ENCODE assay signal across 8 mouse cellular contexts in the genomic region with DNA sequence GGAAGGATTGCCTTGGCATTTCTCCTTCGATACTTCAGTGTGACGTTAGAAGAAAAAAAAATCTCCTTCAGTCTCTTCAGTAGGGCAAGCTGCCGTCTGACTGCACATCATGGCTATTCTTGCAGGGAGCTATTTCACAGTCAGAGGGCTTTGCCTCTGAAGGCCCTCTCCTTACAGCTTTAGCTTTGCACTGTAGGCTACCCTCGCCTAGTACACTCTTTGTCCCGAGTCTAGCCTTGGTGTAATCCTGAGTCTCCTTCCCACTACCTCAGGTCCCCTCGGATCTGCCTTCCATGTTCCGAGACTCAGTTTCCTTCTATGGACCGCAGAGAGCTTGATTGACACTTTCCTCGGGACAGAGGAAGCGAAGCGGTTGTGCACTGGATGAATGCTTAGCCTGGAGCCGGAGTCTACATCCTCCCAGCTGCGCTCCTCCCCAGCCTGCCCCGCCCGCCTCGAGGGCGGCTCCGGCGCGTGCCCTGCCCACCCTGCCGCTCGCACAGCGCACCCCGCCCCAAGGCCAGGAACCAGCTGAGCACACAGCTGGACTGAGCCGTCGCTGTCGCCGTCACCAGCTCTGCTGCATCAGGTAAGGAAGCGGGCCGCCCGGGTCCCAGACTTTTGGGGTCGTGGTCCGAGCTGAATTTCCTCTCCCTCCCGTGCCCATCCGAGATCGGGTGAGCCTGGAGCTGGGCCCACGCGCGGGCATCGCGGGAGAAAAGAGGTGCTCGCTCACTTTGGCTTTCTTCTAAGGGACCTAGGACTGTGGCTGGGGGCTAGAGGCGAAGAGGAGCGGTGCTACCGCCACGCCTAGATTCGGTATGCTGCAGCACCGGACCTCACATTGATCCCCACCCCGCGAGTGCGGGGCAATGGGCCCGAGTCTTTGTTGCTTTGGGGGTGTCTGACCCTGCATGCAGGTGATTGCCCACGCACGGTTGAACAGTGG. TPM values are rescaled to one million over a fixed set of nuclear protein-coding genes. Genes with fewer than 3 reads are reported as not detected.
A peak's percentile ranks its signal among the peaks of the same experiment; 100 is the strongest.
DNase-seq lines count a peak whose midpoint lies in the region; ATAC-seq and TF ChIP-seq lines count a peak whose summit lies in the region.

Gene Gsn, plus strand, starts transcription at position 496 of the 949 bp plus-strand sequence.

- H3K4me3 ChIP-seq in heart, embryonic 15.5 days: peak within 1 kb of the TSS; percentile 76
- H3K4me3 ChIP-seq in liver, embryonic 16.5 days (ENCODE audit: low read depth, low read length): peak within 1 kb of the TSS; percentile 61
- peak within 1 kb of the TSS; percentile 49 for H3K4me3 ChIP-seq in neural tube, embryonic 12.5 days
- H3K4me3 ChIP-seq in testis, adult 2 months (ENCODE audit: control insufficient read depth, low read depth, low read length): peak within 1 kb of the TSS; percentile 61

- peaks cover 46% of the 10 kb centered on the region for H3K4me1 ChIP-seq in heart, embryonic 15.5 days (replicated peaks)
- H3K4me1 ChIP-seq in liver, embryonic 16.5 days (ENCODE audit: control insufficient read depth, low read depth, low read length): peaks cover 13% of the 10 kb centered on the region
- H3K4me1 ChIP-seq in neural tube, embryonic 12.5 days: peaks cover 9% of the 10 kb centered on the region; the same call in 1 of the 2 replicates
- peaks cover 14% of the 10 kb centered on the region for H3K4me1 ChIP-seq in testis, adult 2 months (ENCODE audit: control insufficient read depth, insufficient read depth, low read length)

- peak within 1 kb of the TSS; percentile 87 for H3K4me2 ChIP-seq in heart, embryonic 15.5 days
- H3K4me2 ChIP-seq in liver, embryonic 16.5 days (ENCODE audit: low read depth, low read length): peak within 1 kb of the TSS; percentile 80
- peak within 1 kb of the TSS; percentile 90 for H3K4me2 ChIP-seq in neural tube, embryonic 12.5 days (replicated peaks)

- H3K27me3 ChIP-seq in heart, embryonic 15.5 days: no peaks in the 10 kb centered on the region
- peaks cover 19% of the 10 kb centered on the region; the same call in 1 of the 2 replicates for H3K27me3 ChIP-seq in liver, embryonic 16.5 days (ENCODE audit: control insufficient read depth, insufficient read depth, low read depth, low read length)
- peaks cover 29% of the 10 kb centered on the region for H3K27me3 ChIP-seq in neural tube, embryonic 12.5 days (replicated peaks)
- no peaks in the 10 kb centered on the region; the same call in 1 of the 2 replicates for H3K27me3 ChIP-seq in testis, adult 2 months (ENCODE audit: control insufficient read depth, insufficient read depth, low read length)

- no peaks in the 10 kb centered on the region for H3K36me3 ChIP-seq in heart, embryonic 15.5 days
- H3K36me3 ChIP-seq in liver, embryonic 16.5 days (ENCODE audit: control insufficient read depth, insufficient read depth): no peaks in the 10 kb centered on the region
- no peaks in the 10 kb centered on the region for H3K36me3 ChIP-seq in neural tube, embryonic 12.5 days
- H3K36me3 ChIP-seq in testis, adult 2 months (ENCODE audit: control insufficient read depth, insufficient read depth, low read length): no peaks in the 10 kb centered on the region

- H3K9ac ChIP-seq in heart, embryonic 15.5 days: peak within 1 kb of the TSS; percentile 76
- peak within 1 kb of the TSS; percentile 59 for H3K9ac ChIP-seq in liver, embryonic 16.5 days (ENCODE audit: low read depth, low read length)
- H3K9ac ChIP-seq in neural tube, embryonic 12.5 days: peak within 1 kb of the TSS; percentile 67

- WGBS in heart, embryonic 15.5 days: 3% methylated on average over 53 of the region's 54 CpGs
- 3% methylated on average over 54 of the region's 54 CpGs for WGBS in liver, embryonic 16.5 days (ENCODE audit: insufficient replicate concordance)
- WGBS in neural tube, embryonic 12.5 days: 3% methylated on average over 54 of the region's 54 CpGs

- no peak for TF ChIP-seq POLR2A in testis, adult 2 months (IDR thresholded peaks at IDR 0.05; ENCODE audit: control insufficient read depth, low read depth, low read length)

- H3K9me3 ChIP-seq in heart, embryonic 15.5 days (replicated peaks): no peaks in the 10 kb centered on the region
- H3K9me3 ChIP-seq in liver, embryonic 16.5 days (replicated peaks; ENCODE audit: control insufficient read depth, low read length): no peaks in the 10 kb centered on the region
- no peaks in the 10 kb centered on the region for H3K9me3 ChIP-seq in neural tube, embryonic 12.5 days

- ATAC-seq in erythroid progenitor cell, adult 5-6 weeks (replicated peaks; ENCODE audit: low FRiP score, poor library complexity, severe bottlenecking): peak; percentile 98
- peak; percentile 96 for ATAC-seq in heart, embryonic 15.5 days (replicated peaks; ENCODE audit: insufficient number of reproducible peaks, insufficient read depth, low FRiP score, low read depth)
- peak; percentile 97 for ATAC-seq in liver, embryonic 16.5 days (ENCODE audit: low read depth)
- ATAC-seq in neural tube, embryonic 12.5 days (ENCODE audit: low FRiP score, low read depth): peak; percentile 90

- TF ChIP-seq CTCF in testis, adult 2 months (IDR thresholded peaks at IDR 0.05; ENCODE audit: control insufficient read depth, insufficient read depth, insufficient replicate concordance, low read depth, low read length): no peak

- peak within 1 kb of the TSS; percentile 90 for H3K27ac ChIP-seq in heart, embryonic 15.5 days
- 0 out of 2 replicates have a peak within 1 kb of the TSS, but pooled peaks have one; percentile 41 for H3K27ac ChIP-seq in liver, embryonic 16.5 days (ENCODE audit: low read length)
- no peak within 1 kb of the TSS for H3K27ac ChIP-seq in neural tube, embryonic 12.5 days
- H3K27ac ChIP-seq in testis, adult 2 months (ENCODE audit: control insufficient read depth, insufficient read depth, low read depth, low read length): no peak within 1 kb of the TSS

- DNase-seq in CD4-positive helper T cell, adult 2 months (ENCODE audit: low read depth, low spot score): peak; percentile 89
- DNase-seq in adrenal gland, postnatal 14 days: peak; percentile 95
- DNase-seq in kidney, postnatal 14 days: peak; percentile 90

RNA-seq across cellular contexts. Expression of gene Gsn, which starts in this region (rescaled TPM):
- 179 and 208 TPM in 2 replicates for total RNA-seq in adrenal gland, postnatal 14 days (2021)
- 5.9 and 10.1 TPM in 2 replicates for total RNA-seq in erythroid progenitor cell, adult 5-6 weeks (2015; ENCODE audit: low replicate concordance)
- total RNA-seq in erythroid progenitor cell, adult 5-6 weeks (2017; ENCODE audit: low replicate concordance): 6.7 and 15.5 TPM in 2 replicates
- 321 and 325 TPM in 2 replicates for polyA plus RNA-seq in heart, embryonic 15.5 days (2015; fragmentation: Nextera tagmentation; extraction: Ambion mirVana)
- polyA plus RNA-seq in liver, embryonic 16.5 days (2015; fragmentation: Nextera tagmentation; extraction: Ambion mirVana): 163 and 188 TPM in 2 replicates
- 39.0 and 41.0 TPM in 2 replicates for polyA plus RNA-seq in neural tube, embryonic 12.5 days (2016; fragmentation: Nextera tagmentation; extraction: Ambion mirVana)
- polyA plus RNA-seq in testis, adult 2 months (2012; rRNA removed): 49.9 and 88.6 TPM in 2 replicates

Comparison
In these comparisons a context has a peak if more than half of its experiments do, and no peak if none do; other contexts are left out.
1. RNA of gene Gsn (total RNA-seq): 179 to 208 TPM in adrenal gland, postnatal 14 days; 5.9 to 15.5 TPM in erythroid progenitor cell, adult 5-6 weeks; every median in the first group is over 10 times any median in the second.
2. H3K27ac ChIP-seq: peak in heart, embryonic 15.5 days (single experiment) and liver, embryonic 16.5 days (single experiment); none in neural tube, embryonic 12.5 days (single experiment) and testis, adult 2 months (single experiment).
3. Peak in every context shown above with its lines, with median percentiles within 50 percentile points of each other: DNase-seq, ATAC-seq, H3K4me2 ChIP-seq, H3K4me3 ChIP-seq and H3K9ac ChIP-seq.